12 mouse cellular contexts compared by ENCODE assay signal in the genomic region with DNA sequence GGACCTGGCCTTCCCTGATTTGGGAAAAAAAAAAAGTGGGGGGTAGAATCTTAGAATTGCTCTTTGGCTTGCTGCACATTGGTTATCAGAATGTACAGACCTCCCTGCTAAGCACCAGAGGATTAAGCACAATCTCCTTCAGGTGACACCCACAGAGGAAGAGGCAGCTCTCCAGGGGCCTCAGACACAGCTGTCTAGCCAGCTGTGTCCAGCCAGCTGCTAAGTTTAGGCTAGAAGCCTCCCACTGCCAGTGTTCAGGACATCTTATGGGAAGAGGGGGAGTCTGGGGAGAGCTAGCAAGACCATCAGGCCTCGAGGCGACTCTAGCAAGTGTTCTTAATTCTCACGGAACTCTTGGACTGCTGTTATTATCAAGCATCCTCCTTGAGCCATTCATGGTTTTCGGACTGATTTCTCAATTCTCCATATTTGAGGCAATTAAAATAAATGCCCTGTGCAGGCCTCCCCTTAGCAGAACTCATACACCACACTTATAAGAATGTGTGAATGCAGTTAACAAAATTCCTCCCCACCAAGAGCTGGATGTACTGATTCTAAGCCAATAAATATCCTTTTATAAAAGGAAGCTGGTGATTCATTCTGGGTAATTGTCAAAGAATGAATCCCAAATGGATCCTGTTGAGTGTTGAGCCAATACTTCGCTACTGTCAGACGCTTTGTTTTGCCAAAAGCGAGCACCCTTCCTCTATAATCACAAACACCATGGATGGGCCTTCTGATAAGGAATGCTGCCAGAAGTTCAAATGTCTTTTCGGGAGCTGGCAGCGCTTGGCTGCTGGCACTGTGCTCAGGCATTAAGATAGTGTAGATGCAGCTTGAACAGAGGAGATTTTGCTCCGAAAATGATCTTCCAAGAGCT.
DNase-seq lines count a peak whose midpoint lies in the region; ATAC-seq and TF ChIP-seq lines count a peak whose summit lies in the region.
"Had no signal": no experiment of that assay in that cellular context is flagged by ENCODE, and none has a peak within 500 bp of the region (broad histone marks: within the 10 kb centered on the region; RNA-seq: fewer than 3 reads in every experiment).

No protein-coding gene starts in this region.

- H3K27me3 ChIP-seq in stomach, embryonic 16.5 days (ENCODE audit: control insufficient read depth, insufficient read depth, low read length), result no peaks in the 10 kb centered on the region
- H3K27me3 ChIP-seq in stomach, postnatal 0 days (ENCODE audit: control insufficient read depth, insufficient read depth, low read length), result no peaks in the 10 kb centered on the region
- no peaks in the 10 kb centered on the region for H3K27me3 ChIP-seq in limb, embryonic 15.5 days
- H3K27me3 ChIP-seq: heart, embryonic 15.5 days; liver, embryonic 15.5 days; midbrain, embryonic 15.5 days had no signal

- peak; percentile 47; the same call in 1 of the 2 replicates for ATAC-seq in stomach, embryonic 16.5 days (ENCODE audit: insufficient read depth, low FRiP score)
- no peak for ATAC-seq in stomach, postnatal 0 days (ENCODE audit: low FRiP score, low TSS enrichment)
- ATAC-seq in limb, embryonic 15.5 days (ENCODE audit: insufficient number of reproducible peaks, low FRiP score, low TSS enrichment, low read depth), result no peak
- ATAC-seq: midbrain, embryonic 15.5 days had no signal

- no peak for TF ChIP-seq EP300 in stomach, postnatal 0 days (optimal IDR thresholded peaks at IDR 0.05)

- TF ChIP-seq CTCF in stomach, postnatal 0 days (IDR thresholded peaks at IDR 0.05; ENCODE audit: low read depth), result no peak

- H3K27ac ChIP-seq in stomach, embryonic 16.5 days (ENCODE audit: low read length), result no peak overlapping the region
- no peak overlapping the region for H3K27ac ChIP-seq in stomach, postnatal 0 days (replicated peaks)
- peak overlapping the region; percentile 38; the same call in 1 of the 2 replicates for H3K27ac ChIP-seq in limb, embryonic 15.5 days
- H3K27ac ChIP-seq: heart, embryonic 15.5 days; liver, embryonic 15.5 days; midbrain, embryonic 15.5 days had no signal

- H3K9ac ChIP-seq in stomach, embryonic 16.5 days (ENCODE audit: low read length), result no peak overlapping the region
- H3K9ac ChIP-seq in stomach, postnatal 0 days (ENCODE audit: low read length), result no peak overlapping the region
- H3K9ac ChIP-seq in limb, embryonic 15.5 days, result no peak overlapping the region
- H3K9ac ChIP-seq: heart, embryonic 15.5 days; liver, embryonic 15.5 days; midbrain, embryonic 15.5 days had no signal

- intact Hi-C loops in heart, postnatal 25 days (cut with DNase I), result loop anchor here (10.0 kb wide), 1 partner anchor 141 kb away; a partner anchor contains a TSS

- no peak overlapping the region for H3K4me3 ChIP-seq in stomach, embryonic 16.5 days (replicated peaks; ENCODE audit: low read length)
- no peak overlapping the region for H3K4me3 ChIP-seq in stomach, postnatal 0 days (ENCODE audit: low read depth, low read length)
- H3K4me3 ChIP-seq in limb, embryonic 15.5 days, result no peak overlapping the region
- H3K4me3 ChIP-seq: heart, embryonic 15.5 days; liver, embryonic 15.5 days; midbrain, embryonic 15.5 days had no signal

- H3K4me2 ChIP-seq in stomach, embryonic 16.5 days (ENCODE audit: low read depth, low read length), result no peak overlapping the region
- H3K4me2 ChIP-seq in stomach, postnatal 0 days (replicated peaks; ENCODE audit: low read depth), result no peak overlapping the region
- no peak overlapping the region for H3K4me2 ChIP-seq in limb, embryonic 15.5 days
- H3K4me2 ChIP-seq: heart, embryonic 15.5 days; liver, embryonic 15.5 days; midbrain, embryonic 15.5 days had no signal

- H3K36me3 ChIP-seq in stomach, embryonic 16.5 days (ENCODE audit: control insufficient read depth, insufficient read depth, low read length), result no peaks in the 10 kb centered on the region
- H3K36me3 ChIP-seq in stomach, postnatal 0 days (ENCODE audit: control insufficient read depth, insufficient read depth, low read length), result no peaks in the 10 kb centered on the region
- no peaks in the 10 kb centered on the region for H3K36me3 ChIP-seq in limb, embryonic 15.5 days
- H3K36me3 ChIP-seq: heart, embryonic 15.5 days; liver, embryonic 15.5 days; midbrain, embryonic 15.5 days had no signal

- DNase-seq in heart, adult 11 months, result peak; percentile 93
- DNase-seq in heart, postnatal 25 days (ENCODE audit: low spot score), result no peak
- no peak for DNase-seq in stomach, postnatal 0 days (ENCODE audit: low spot score)
- DNase-seq in ovary, adult 18-20 months (ENCODE audit: low spot score), result no peak
- DNase-seq in kidney, adult 11 months, result no peak
- DNase-seq: adrenal gland, adult 8-10 months; thymus, postnatal 4 days had no signal

- 60% methylated on average over 10 of the region's 10 CpGs for whole genome bisulfite sequencing in stomach, embryonic 16.5 days
- 56% methylated on average over 10 of the region's 10 CpGs for WGBS in stomach, postnatal 0 days
- 54% methylated on average over 10 of the region's 10 CpGs for WGBS in limb, embryonic 15.5 days

- H3K4me1 ChIP-seq in stomach, embryonic 16.5 days (ENCODE audit: control insufficient read depth, insufficient read depth, low read length), result no peaks in the 10 kb centered on the region
- no peaks in the 10 kb centered on the region for H3K4me1 ChIP-seq in stomach, postnatal 0 days (replicated peaks; ENCODE audit: control insufficient read depth, insufficient read depth)
- H3K4me1 ChIP-seq in limb, embryonic 15.5 days, result peaks cover 10% of the 10 kb centered on the region

- H3K9me3 ChIP-seq in stomach, embryonic 16.5 days (replicated peaks; ENCODE audit: control insufficient read depth, low read length), result no peaks in the 10 kb centered on the region
- H3K9me3 ChIP-seq in stomach, postnatal 0 days (ENCODE audit: control insufficient read depth, low read length), result no peaks in the 10 kb centered on the region
- no peaks in the 10 kb centered on the region for H3K9me3 ChIP-seq in limb, embryonic 15.5 days
- H3K9me3 ChIP-seq: heart, embryonic 15.5 days; liver, embryonic 15.5 days; midbrain, embryonic 15.5 days had no signal
